Mouse (Mus musculus) v-Abl transformed pro-B cells (cell line): ENCODE results near the gene C1qtnf1.

Source experiments
- in situ Hi-C, 2 experiments: fragments of 400-800 bp; cut with MboI; formaldehyde crosslinking; loops; one replicate each; pipeline ENCODE4 v1.15.1; 2025; ENCODE audit not compliant: unreplicated experiment in 2 of 2

The C1qtnf1 gene

GRCm38 (mm10) chr11:118488191-118488906, 60.3 kb downstream of the C1qtnf1 start:
- in situ Hi-C loops = no loop called here

- in situ Hi-C loops = no loop called here
Measured at GRCm38 (mm10) chr11:118488907-118489270, 60.9 kb downstream of the C1qtnf1 start.

- in situ Hi-C loops = loop anchor here (5.0 to 10.0 kb wide), 2 partner anchors 43 to 406 kb away; no protein-coding TSS in a partner anchor
Measured at GRCm38 (mm10) chr11:118490566-118491218, 62.7 kb downstream of the C1qtnf1 start.

GRCm38 (mm10) chr11:118491230-118491629, 63.2 kb downstream of the C1qtnf1 start:
- in situ Hi-C loops = loop anchor here (5.0 to 10.0 kb wide), 2 partner anchors 44 to 406 kb away; no protein-coding TSS in a partner anchor

GRCm38 (mm10) chr11:118493458-118493857, 65.5 kb downstream of the C1qtnf1 start:
- in situ Hi-C loops = loop anchor here (5.0 to 10.0 kb wide), 2 partner anchors 46 to 409 kb away; no protein-coding TSS in a partner anchor

- in situ Hi-C loops = loop anchor here (5.0 to 10.0 kb wide), 2 partner anchors 47 to 409 kb away; no protein-coding TSS in a partner anchor
Measured at GRCm38 (mm10) chr11:118494001-118494737, 66.2 kb downstream of the C1qtnf1 start.

- in situ Hi-C loops = loop anchor here in 1 of 2 experiments (10.0 kb wide), 1 partner anchor 410 kb away; no protein-coding TSS in a partner anchor
Measured at GRCm38 (mm10) chr11:118495065-118495464, 67.1 kb downstream of the C1qtnf1 start.

GRCm38 (mm10) chr11:118496066-118496689, 68.2 kb downstream of the C1qtnf1 start:
- in situ Hi-C loops = loop anchor here in 1 of 2 experiments (10.0 kb wide), 1 partner anchor 411 kb away; no protein-coding TSS in a partner anchor
